Mouse (Mus musculus) intestine, postnatal 0 days (tissue): ENCODE results near the gene 4930455H04Rik. TPM values are rescaled to one million over a fixed set of nuclear protein-coding genes. Genes with fewer than 3 reads are reported as not detected.

Experiments used
- ATAC-seq: fragments of 200-750 bp; cut with Nextera tagmentation; 2 replicates; pipeline ENCODE4 v1.8.0; 2017; ENCODE audit warnings: mild to moderate bottlenecking, moderate TSS enrichment, moderate library complexity
- H3K27ac ChIP-seq: fragments of 300-500 bp; sonication (generic); 2 replicates; pipeline ENCODE4 v1.5.1; 2014; ENCODE audit warnings: mild to moderate bottlenecking, low read depth, low read length, moderate library complexity
- H3K27me3 ChIP-seq: fragments of 300-500 bp; sonication (generic); replicated peaks from 2 replicates; pipeline ENCODE4 v1.6.1; 2014; ENCODE audit warnings: low read length, mixed read lengths; ENCODE audit not compliant: control insufficient read depth, insufficient read depth
- H3K36me3 ChIP-seq: fragments of 300-500 bp; sonication (generic); 2 replicates; pipeline ENCODE4 v1.6.1; 2014; ENCODE audit warnings: mild to moderate bottlenecking, moderate library complexity; ENCODE audit not compliant: control insufficient read depth, insufficient read depth
- H3K4me1 ChIP-seq: fragments of 300-500 bp; sonication (generic); replicated peaks from 2 replicates; pipeline ENCODE4 v1.6.1; 2014; ENCODE audit warnings: antibody characterized with exemption, low read length, mixed read lengths; ENCODE audit not compliant: control insufficient read depth, insufficient read depth
- H3K4me2 ChIP-seq: fragments of 300-500 bp; sonication (generic); replicated peaks from 2 replicates; pipeline ENCODE4 v1.6.1; 2014; ENCODE audit warnings: low read depth, mild to moderate bottlenecking, moderate library complexity
- H3K4me3 ChIP-seq: fragments of 300-500 bp; sonication (generic); 2 replicates; pipeline ENCODE4 v1.5.1; 2014; ENCODE audit warnings: low read depth, low read length
- H3K9ac ChIP-seq: fragments of 300-500 bp; sonication (generic); 2 replicates; pipeline ENCODE4 v1.6.1; 2014; ENCODE audit warnings: mild to moderate bottlenecking, low read depth, low read length
- H3K9me3 ChIP-seq: fragments of 300-500 bp; sonication (generic); 2 replicates; pipeline ENCODE4 v1.6.1; 2016; ENCODE audit warnings: mixed run types; ENCODE audit not compliant: control insufficient read depth
- CTCF ChIP-seq: sonication (generic); IDR thresholded peaks from 2 replicates; pipeline ENCODE4 v1.5.1; 2016; ENCODE audit warnings: low read depth, mild to moderate bottlenecking, control low read depth, antibody characterized with exemption, moderate library complexity
- whole genome bisulfite sequencing: fragments of 180-500 bp; shearing (Covaris S2); extraction: QIAGEN DNeasy Blood & Tissue Kit; methylation state at CpG from one replicate; pipeline ENCODE4 v1.1.7; 2014; 5-methylcytosine and 5-hydroxymethylcytosine counted together
- polyA plus RNA-seq: library from polyadenylated mRNA; unstranded; fragments of >200 nt; fragmentation: Nextera tagmentation; extraction: Ambion mirVana; gene quantifications from 2 replicates; pipeline ENCODE4 v1.2.1, GENCODE M21; 2015

4930455H04Rik gene
- polyA plus RNA-seq, 1 experiment from 2014 or later: not detected

- WGBS: 21% methylated on average over 5 of the region's 5 CpGs
- TF ChIP-seq CTCF: no peak
Measured at GRCm38 (mm10) chr3:116969003-116969402, 936 bp downstream of the 4930455H04Rik start.

GRCm38 (mm10) chr3:116969786-116970185, 1.7 kb downstream of the 4930455H04Rik start:
- Histone ChIP-seq H3K4me2 (no peak overlapping the region), H3K36me3 (no peaks in the 10 kb centered on the region), H3K27me3 (no peaks in the 10 kb centered on the region), H3K27ac (no peak overlapping the region), H3K9ac (no peak overlapping the region), H3K4me3 (no peak overlapping the region), H3K4me1 (no peaks in the 10 kb centered on the region), H3K9me3 (no peaks in the 10 kb centered on the region)
- WGBS: 73% methylated on average over 5 of the region's 5 CpGs
- no peak for ATAC-seq
- no peak for TF ChIP-seq CTCF

More at GRCm38 (mm10) chr3:116969003-116969402, 936 bp downstream of the 4930455H04Rik start:
- H3K4me3 ChIP-seq: peak overlapping the region; percentile 37; the same call in 1 of the 2 replicates
- no peak for ATAC-seq
- no peaks in the 10 kb centered on the region for H3K4me1 ChIP-seq
- peak overlapping the region; percentile 59 for H3K4me2 ChIP-seq
- H3K9me3 ChIP-seq: no peaks in the 10 kb centered on the region
- no peaks in the 10 kb centered on the region for H3K27me3 ChIP-seq
- H3K9ac ChIP-seq: no peak overlapping the region
- no peak overlapping the region for H3K27ac ChIP-seq
- no peaks in the 10 kb centered on the region for H3K36me3 ChIP-seq

GRCm38 (mm10) chr3:116981811-116982575, 13.9 kb downstream of the 4930455H04Rik start:
- no peak overlapping the region for H3K27ac ChIP-seq
- H3K9ac ChIP-seq: no peak overlapping the region
- no peak for ATAC-seq
- WGBS: 69% methylated on average over 9 of the region's 9 CpGs
- H3K4me1 ChIP-seq: no peaks in the 10 kb centered on the region
- H3K9me3 ChIP-seq: no peaks in the 10 kb centered on the region
- H3K4me2 ChIP-seq: no peak overlapping the region
- no peaks in the 10 kb centered on the region for H3K36me3 ChIP-seq
- no peak for TF ChIP-seq CTCF
- no peak overlapping the region for H3K4me3 ChIP-seq
- H3K27me3 ChIP-seq: no peaks in the 10 kb centered on the region

DNA sequence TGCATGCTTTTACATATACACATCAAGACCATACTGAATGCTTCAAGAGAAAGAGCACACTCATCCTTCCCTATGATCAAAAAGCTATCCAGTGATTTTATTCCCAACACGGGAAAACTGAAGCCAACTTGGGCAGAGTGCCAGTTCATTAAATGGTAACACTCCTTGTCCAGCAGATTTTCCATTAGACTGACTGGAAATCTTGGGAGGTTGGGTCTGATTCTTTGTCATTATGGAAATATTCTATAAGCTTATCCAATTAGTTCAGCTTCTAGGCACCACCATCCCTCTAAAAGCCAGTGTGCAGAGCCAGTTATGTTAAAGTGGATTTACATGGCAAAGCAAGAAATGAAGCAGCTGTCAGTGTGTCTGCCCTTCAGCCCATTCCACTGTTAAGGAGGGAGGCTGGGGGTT, 17.0 kb downstream of the 4930455H04Rik start:
- Histone ChIP-seq H3K27me3 (no peaks in the 10 kb centered on the region), H3K4me3 (no peak overlapping the region), H3K36me3 (no peaks in the 10 kb centered on the region), H3K9me3 (no peaks in the 10 kb centered on the region), H3K27ac (no peak overlapping the region), H3K4me1 (no peaks in the 10 kb centered on the region), H3K9ac (no peak overlapping the region), H3K4me2 (no peak overlapping the region)
- TF ChIP-seq CTCF: no peak
- 61% methylated on average over 1 of the region's 1 CpGs for WGBS
- ATAC-seq: no peak

DNA sequence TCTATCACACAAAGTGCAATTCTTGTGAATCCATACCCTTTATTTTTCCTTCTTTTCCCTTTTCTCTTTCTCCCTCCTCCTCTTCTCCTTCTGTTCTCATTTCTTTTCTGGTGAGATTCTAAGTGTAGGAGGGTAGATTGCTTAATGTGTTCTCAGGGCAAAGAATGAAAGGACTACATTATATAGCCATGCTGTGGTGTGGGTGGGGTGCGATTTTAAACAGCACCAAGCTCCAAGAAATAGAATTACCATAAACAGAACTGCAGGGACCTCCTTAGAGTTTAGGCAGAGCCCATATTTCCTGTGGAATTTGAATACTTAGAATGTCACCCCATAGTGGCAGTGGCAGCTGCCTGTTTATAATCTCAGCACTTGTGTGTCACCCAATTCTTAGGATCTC, 17.7 kb downstream of the 4930455H04Rik start:
- Histone ChIP-seq H3K27me3 (no peaks in the 10 kb centered on the region), H3K4me1 (no peaks in the 10 kb centered on the region), H3K9me3 (no peaks in the 10 kb centered on the region), H3K4me2 (no peak overlapping the region), H3K4me3 (no peak overlapping the region), H3K27ac (no peak overlapping the region), H3K9ac (no peak overlapping the region), H3K36me3 (no peaks in the 10 kb centered on the region)
- 61% methylated on average over 1 of the region's 1 CpGs for WGBS
- ATAC-seq: no peak
- TF ChIP-seq CTCF: no peak

DNA sequence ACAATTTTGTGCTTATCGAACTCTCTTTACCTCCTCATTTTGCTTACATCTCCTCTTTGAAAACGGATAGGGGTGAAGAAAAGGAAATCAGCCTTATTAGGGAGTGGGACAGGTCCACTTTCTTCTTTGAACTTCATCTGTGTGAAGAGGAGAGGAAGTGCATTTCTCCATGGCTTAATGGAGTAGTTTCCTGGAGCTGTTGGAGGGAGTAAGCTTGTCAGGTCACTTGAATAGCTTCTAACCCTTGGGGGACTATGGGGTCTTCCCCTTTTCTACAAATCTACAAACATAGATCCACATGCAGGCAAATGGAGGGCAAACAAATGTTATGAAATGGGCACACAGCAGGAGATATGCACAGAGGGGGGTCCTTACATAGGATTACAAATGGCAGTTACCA, 18.4 kb downstream of the 4930455H04Rik start:
- 53% methylated on average over 2 of the region's 2 CpGs for WGBS
- Histone ChIP-seq H3K9ac (no peak overlapping the region), H3K27ac (no peak overlapping the region), H3K36me3 (no peaks in the 10 kb centered on the region), H3K9me3 (no peaks in the 10 kb centered on the region), H3K27me3 (no peaks in the 10 kb centered on the region), H3K4me3 (no peak overlapping the region), H3K4me1 (no peaks in the 10 kb centered on the region), H3K4me2 (no peak overlapping the region)
- TF ChIP-seq CTCF: no peak
- ATAC-seq: no peak
